Mouse (Mus musculus): ENCODE results near the gene Fnbp1l.
A peak's percentile ranks its signal among the peaks of the same experiment; 100 is the strongest.

Gene Fnbp1l

GRCm38 (mm10) chr3:122606105-122606801 lies 13.3 kb downstream of the Fnbp1l start:
- no peak for DNase-seq (ENCODE audit: low spot score in 2 of 2)

- DNase-seq (ENCODE audit: low spot score in 2 of 2): no peak
Observed at GRCm38 (mm10) chr3:122603229-122603628, 16.3 kb downstream of the Fnbp1l start.

GRCm38 (mm10) chr3:122602370-122602769 lies 17.1 kb downstream of the Fnbp1l start:
- DNase-seq (ENCODE audit: low spot score in 2 of 2): no peak

- no peak for DNase-seq (ENCODE audit: low spot score in 2 of 2)
Observed at GRCm38 (mm10) chr3:122599291-122599690, 20.2 kb downstream of the Fnbp1l start.

- no peak for DNase-seq (ENCODE audit: low spot score in 2 of 2)
Observed at GRCm38 (mm10) chr3:122590804-122591203, 28.7 kb downstream of the Fnbp1l start.

DNA sequence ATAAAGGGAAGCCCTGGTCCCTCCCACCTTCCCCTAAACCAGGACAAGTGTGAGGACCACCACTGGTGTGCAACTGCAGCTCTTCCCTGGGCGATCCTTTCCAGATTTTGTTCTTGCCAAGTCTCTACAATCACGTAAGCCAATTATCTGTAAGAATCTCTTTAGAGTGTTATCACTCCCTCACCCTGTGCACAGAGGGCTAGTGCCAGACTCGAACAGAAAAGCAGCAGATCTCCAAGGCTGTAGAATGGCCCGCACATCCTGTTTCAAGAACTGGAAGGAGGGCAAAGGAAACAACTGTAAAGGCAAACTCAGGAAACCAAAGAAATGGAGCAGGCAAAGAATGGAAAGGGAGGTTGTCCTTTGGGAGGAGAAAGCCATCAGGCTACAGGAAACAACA lies 29.2 kb downstream of the Fnbp1l start:
- DNase-seq (ENCODE audit: low spot score in 2 of 2): no peak

DNA sequence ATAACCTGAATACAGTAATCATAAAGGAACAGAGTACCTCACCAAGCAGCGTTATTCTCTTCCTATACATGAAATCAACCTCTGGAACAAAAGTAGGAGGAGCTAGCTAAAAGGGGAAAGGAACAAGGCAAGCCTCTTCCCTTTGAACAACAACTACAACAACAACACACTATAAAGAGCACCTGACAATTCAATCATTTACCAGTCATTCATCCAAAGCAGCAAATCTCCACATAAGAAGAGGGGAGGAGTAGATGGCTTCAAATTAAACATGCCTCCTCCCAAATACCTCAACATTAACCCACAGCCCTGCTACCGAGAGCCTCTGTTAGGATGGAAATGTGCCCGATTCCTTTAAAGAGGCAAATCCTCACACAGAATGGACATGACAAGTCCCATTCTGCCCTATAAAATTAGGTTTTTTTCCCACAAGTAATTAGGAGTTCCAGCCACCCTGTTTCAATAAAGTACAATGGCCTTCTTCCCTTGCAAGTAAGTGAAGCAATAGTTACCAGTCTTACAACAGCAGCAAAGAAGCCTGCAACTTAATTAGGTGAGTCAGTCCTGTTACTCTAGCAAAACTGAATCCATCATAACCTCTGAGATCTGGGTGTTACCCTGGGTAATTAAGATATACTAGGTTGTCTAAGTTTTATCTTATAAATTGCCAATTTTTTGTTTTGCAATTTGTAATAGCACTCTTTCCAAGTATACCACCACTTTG lies 32.4 kb downstream of the Fnbp1l start:
- no peak for DNase-seq (ENCODE audit: low spot score in 2 of 2)

GRCm38 (mm10) chr3:122577360-122577759 lies 42.2 kb downstream of the Fnbp1l start:
- DNase-seq (ENCODE audit: low spot score in 2 of 2): no peak

DNA sequence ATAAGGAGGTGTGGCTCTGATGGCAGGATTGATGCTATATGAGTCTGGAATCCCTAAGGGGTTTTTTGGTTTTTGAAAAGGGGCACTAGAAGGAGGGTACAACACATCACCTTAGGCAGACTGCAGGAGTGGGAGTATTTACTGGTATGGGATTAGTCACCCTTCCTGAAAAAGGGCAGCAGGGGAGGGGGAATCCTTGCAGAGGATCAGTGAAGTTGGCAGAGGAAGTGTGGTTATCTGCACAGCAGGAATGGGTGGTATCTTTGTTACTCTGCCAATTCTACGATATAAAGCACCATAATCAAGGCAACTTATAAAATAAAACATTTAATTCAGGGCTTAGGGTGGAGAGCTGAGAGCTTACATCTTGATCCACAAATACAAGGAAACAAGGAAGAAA lies 44.6 kb downstream of the Fnbp1l start:
- DNase-seq (ENCODE audit: low spot score in 2 of 2): no peak

DNA sequence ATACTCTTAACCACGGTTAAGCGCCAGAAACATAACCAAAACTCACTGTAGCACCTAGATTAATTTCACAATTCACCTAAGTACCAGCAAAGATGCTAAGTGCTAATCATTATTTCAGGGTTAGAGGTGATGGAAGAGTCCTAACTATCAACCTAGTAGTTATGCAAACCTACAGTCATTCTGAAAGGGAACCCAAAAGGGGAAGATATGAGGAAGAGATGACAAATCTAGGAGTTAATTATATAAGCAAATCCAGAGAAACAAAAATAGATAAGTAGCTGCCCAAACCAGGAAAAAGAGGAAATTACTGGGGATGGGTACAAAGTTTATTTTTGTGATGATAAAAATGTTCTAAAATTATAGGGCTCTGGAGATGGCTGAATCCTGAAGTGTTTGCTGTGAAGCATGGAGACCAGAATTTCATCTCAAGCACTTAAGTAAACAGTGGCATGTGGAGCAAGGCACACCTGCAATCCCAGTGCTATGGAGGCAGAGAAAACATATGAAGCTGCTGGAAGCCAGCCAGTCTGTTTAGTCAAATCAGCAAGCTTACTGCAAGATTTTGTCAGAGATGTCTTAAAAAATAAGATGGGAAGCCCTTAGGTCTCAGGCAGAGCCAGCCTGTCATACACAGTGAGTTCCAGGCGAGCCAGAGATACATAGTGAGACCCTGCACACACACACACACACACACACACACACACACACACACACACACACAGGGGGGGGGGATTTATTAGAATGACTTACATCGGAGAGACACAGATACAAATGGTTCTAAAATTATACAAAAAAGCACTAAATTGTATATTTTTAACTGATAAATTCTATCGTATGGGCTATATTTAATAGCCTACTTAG lies 45.9 kb downstream of the Fnbp1l start:
- peak; percentile 38 to 69 for DNase-seq (ENCODE audit: low spot score in 2 of 2)

- DNase-seq (ENCODE audit: low spot score in 2 of 2): no peak
Observed at GRCm38 (mm10) chr3:122566549-122566948, 53.0 kb downstream of the Fnbp1l start.

DNA sequence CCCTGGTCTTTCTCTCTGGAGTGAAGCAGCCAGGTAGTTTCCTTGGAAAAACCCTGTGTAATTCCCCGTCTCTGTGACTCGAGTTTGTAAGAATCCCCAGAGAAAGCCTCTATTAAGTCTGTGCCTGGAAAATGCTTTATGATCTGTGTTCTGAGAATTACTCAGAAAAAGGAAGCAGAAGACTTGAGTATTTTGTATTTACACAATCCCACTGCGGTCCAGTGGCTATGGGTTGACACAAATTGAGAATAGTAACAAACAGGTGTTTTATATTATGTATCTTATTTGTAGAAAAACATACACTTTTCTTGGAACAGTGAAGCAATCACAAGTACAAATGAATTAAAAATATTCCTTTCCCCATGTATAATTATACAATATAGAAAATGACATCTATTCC lies 53.4 kb downstream of the Fnbp1l start:
- DNase-seq (ENCODE audit: low spot score in 2 of 2): no peak

GRCm38 (mm10) chr3:122565285-122565684 lies 54.2 kb downstream of the Fnbp1l start:
- DNase-seq (ENCODE audit: low spot score in 2 of 2): no peak

- DNase-seq (ENCODE audit: low spot score in 2 of 2): no peak
Observed at GRCm38 (mm10) chr3:122557766-122558165, 61.7 kb downstream of the Fnbp1l start.

DNA sequence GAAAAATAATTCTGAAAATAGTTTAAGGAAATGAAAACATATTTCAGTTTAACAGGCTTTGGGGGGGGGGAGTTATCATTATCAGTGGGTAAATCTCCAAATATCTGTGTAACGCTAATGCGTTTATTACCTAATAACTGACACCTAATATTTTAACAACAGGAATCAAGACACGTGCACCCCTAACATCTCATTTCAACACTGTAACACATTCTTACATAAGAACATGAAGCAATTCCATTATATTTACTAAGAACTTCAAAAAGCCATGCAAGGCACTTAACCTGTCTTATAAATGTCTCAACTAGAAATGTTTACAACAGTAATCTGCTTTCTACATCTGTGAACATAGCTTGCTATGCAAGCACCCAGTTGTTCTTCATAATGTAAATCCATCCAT lies 68.3 kb downstream of the Fnbp1l start:
- DNase-seq (ENCODE audit: low spot score in 2 of 2): no peak

DNA sequence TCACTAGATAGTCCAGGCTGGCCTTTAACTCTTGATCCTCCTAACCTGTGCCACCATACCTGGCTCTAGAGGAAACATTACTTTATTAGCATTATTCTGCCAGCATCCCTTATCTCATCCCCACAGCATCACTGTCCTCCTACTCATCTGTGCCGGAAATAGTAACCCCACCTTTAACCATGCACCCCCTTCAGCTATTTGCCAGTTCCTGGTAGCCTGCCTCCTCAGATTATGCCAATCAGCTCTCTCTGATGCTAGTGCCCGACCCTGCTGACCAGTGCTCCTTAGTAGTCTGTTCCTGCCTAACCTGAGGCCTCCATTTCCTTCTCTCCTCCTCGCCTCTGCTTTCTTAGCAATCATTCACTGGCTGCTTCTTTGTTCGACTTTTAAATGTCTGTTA lies 72.0 kb downstream of the Fnbp1l start:
- DNase-seq (ENCODE audit: low spot score in 2 of 2): peak in 1 of 2 experiments; percentile 22

DNA sequence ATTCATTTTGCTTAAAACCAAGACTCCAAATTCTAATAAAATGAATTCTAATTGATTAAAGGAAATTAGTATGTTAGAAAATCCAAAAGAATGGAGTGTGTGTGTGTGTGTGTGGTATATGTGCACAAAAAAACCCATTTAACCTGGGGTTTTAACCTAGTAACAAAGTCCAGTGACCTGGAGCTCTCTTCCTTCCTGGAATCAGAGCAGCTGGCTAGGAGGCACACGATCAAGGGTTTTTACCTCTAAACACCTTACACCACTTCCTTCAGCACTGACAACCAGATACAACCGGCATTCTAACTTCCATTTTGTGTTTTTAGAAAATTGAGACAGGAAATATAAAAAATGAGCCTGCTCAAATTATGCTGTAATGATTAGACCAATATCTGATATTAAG lies 74.2 kb downstream of the Fnbp1l start:
- no peak for DNase-seq (ENCODE audit: low spot score in 2 of 2)

GRCm38 (mm10) chr3:122540918-122541317 lies 78.6 kb downstream of the Fnbp1l start:
- no peak for DNase-seq (ENCODE audit: low spot score in 2 of 2)

- DNase-seq (ENCODE audit: low spot score in 2 of 2): no peak
Observed at GRCm38 (mm10) chr3:122539961-122540690, 79.4 kb downstream of the Fnbp1l start.

GRCm38 (mm10) chr3:122538851-122539250 lies 80.7 kb downstream of the Fnbp1l start:
- no peak for DNase-seq (ENCODE audit: low spot score in 2 of 2)

DNA sequence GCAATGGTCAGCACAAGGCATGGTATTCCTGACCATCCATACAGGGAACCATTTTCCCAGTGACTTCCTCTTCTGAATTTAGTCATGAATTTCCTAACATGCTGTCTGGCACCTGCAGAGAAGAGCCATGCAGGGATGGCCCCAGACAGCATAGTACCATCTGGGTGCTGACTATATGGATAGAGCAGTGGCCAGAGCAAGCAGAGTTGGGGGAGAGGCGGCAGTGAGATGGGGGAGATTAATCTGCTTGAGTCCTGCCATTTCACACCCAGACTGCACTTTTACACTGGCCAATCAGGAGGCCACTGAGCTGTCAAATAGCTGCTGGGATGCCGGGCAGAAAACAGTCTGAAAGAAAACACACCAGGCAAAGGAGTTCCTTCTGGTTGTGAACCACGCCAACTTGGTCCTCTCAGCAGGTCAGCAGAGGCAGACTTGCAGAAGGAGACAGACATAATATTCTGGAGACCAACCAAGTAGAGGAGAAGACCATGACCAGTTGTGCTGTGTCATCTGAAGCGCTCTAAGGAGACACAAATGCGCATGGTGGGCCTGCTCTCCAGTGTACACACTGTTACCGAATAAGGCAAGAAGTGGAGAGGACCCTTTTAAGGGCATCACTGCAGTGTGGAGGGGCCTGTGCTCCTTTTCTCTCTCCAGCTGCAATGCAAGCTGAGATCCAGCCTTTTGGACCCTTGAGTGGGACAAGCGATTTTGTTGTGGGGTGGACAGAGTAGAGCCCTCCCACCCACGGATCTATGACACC lies 83.4 kb downstream of the Fnbp1l start:
- DNase-seq (ENCODE audit: low spot score in 2 of 2): no peak

Measured in left cerebral cortex, adult 9 months (tissue).